Mouse (Mus musculus): ENCODE measurements around the gene Dclre1b. TPM values are rescaled to one million over a fixed set of nuclear protein-coding genes. Genes with fewer than 3 reads are reported as not detected.
A peak's percentile ranks its signal among the peaks of the same experiment; 100 is the strongest.
"Not testable (repeated sequence)": the region's sequence is repeated elsewhere in the genome, so short reads cannot be mapped to it uniquely, and the experiment has no call there.

Gene Dclre1b
- 25.6 and 32.4 TPM in 2 replicates for polyA plus RNA-seq (2016; fragmentation: Nextera tagmentation; extraction: Ambion mirVana)

DNA sequence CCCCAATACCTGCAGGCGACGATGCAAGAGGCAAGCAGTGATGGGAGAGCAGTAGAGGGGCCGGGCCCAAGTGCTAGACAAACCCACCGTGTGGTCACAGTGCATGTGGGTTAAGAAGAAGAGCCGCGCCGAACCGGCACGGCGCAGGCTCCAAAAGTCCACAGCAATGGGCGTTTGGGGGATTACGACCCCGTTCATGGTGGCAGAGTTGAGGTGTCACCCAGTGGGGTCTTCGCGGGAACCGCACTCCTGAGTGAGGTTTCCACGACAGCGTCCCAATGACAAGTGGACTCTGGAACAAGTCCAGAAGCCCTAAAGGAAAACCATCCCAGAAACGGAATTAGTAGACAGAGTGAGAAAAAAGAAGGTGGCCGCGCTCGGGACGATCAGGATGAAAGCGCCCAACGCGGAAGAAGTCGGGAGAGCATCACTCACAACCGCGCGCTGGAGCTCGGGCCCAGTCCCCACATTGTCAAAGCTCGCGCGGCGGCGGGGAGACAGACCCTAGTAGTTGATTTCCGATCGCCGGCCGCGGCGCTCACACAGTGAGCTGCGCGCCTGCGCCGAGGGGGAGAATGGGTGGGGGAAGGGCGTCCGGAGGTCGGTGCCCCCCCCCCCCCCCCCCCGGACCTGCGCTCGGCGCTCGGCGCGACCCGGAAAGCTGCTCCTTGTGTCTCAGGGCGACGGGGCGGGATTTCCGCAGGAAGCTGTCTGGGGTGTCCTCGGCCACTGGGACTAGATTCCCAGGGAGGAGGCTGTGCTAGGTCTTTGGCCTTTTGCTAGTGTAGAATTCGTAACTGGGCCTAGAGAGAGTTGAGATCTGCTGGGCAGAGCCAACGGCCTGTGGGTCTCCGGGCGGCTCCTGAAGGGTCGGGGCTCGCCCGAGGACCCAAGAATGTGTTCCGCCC lies at the start of gene Dclre1b, which contains the start of the genes Ap4b1 and Gm43064:
Gene Dclre1b, minus strand, starts transcription at position 554 of the 908 bp plus-strand sequence.
Gene Ap4b1, plus strand, starts transcription at position 630 of the 908 bp plus-strand sequence.
Gene Gm43064, plus strand, starts transcription at position 683 of the 908 bp plus-strand sequence.
- WGBS: under 1% methylated on average over 59 of the region's 70 CpGs

DNA sequence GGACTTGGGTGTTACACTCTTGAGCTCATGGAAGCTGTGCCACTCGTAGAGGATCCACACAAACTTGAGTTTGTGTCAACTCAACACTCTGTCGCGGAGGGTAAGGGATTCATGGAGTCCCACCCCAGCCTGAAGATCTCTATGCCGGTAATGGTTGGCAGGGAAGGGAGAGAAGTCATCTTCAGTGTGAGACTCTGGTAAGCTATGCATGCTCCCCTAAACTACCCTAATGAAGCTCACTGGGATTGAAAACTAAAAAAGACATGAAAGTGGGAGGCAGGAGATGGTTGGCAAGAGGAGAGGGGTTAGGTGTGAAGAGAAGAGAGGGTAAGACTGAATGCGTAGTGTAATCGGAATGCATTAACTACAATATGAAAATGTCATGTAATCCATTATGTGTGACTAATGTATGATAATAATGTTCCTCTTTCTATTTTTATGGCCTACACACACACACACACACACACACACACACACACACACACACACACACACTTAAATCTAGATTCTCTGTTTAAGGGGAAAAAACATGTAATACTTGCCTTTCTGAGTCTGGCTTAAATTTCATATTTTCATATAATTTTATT lies 48.8 kb upstream of the Dclre1b start:
- H3K36me3 ChIP-seq: no peaks in the 10 kb centered on the region
- no peaks in the 10 kb centered on the region for H3K27me3 ChIP-seq
- H3K9me3 ChIP-seq: no peaks in the 10 kb centered on the region
- no peaks in the 10 kb centered on the region for H3K4me1 ChIP-seq
- no peak for ATAC-seq (ENCODE audit: low FRiP score, low read depth)
- no peak overlapping the region for H3K9ac ChIP-seq (replicated peaks)
- no peak overlapping the region for H3K27ac ChIP-seq (replicated peaks)
- H3K4me2 ChIP-seq (replicated peaks): no peak overlapping the region
- WGBS: 91% methylated on average over 6 of the region's 6 CpGs
- H3K4me3 ChIP-seq: no peak overlapping the region

More for the DNA sequence above, at the start of gene Dclre1b, which contains the start of the genes Ap4b1 and Gm43064:
- H3K36me3 ChIP-seq: peaks cover 21% of the 10 kb centered on the region
- peak; percentile 98 for ATAC-seq (ENCODE audit: low FRiP score, low read depth)
- peak within 1 kb of the TSS; percentile 83 for H3K4me3 ChIP-seq
- peaks cover 20% of the 10 kb centered on the region for H3K4me1 ChIP-seq
- H3K9me3 ChIP-seq: no peaks in the 10 kb centered on the region
- H3K27me3 ChIP-seq: no peaks in the 10 kb centered on the region
- peak within 1 kb of the TSS; percentile 88 for H3K27ac ChIP-seq (replicated peaks)
- peak within 1 kb of the TSS; percentile 77 for H3K4me2 ChIP-seq (replicated peaks)
- H3K9ac ChIP-seq (replicated peaks): peak within 1 kb of the TSS; percentile 76

DNA sequence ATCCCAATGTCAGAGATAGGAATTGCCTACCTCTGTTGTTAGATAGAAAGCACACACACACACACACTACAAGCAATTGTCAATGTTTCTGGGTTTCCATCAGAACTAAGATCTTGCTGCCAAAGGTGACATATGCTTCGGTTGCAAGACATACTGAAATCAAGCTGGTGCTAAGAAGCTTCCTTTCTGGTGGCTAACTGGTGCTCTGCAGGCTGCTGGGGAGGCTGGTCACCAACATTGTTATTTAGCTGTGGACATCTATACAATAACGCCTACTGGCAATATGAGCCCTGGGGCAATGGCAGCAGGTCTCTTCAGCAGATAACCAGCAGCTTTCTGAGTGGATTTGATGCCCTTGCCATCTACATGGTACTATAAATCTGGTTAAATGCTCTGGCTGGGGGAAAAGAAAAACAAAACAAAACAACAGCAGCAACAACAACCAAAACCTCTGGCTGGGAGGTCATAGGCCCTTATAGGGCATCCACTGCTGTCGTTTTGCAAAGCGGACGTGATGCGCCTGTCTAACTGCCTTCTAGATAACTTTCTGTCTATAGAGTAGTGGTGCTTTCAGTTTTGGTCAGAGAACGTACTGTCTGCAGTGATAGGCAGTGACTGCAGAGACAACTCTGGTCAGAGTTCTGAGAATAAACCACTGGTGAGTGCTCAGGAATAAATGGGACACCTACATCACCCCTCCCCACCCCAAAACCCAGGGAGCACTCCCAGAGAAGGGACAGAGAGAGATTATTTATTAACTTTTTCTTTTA lies 48.0 kb upstream of the Dclre1b start:
- Histone ChIP-seq H3K27ac (replicated peaks) (no peak overlapping the region), H3K4me1 (no peaks in the 10 kb centered on the region), H3K9ac (replicated peaks) (no peak overlapping the region), H3K27me3 (no peaks in the 10 kb centered on the region), H3K9me3 (no peaks in the 10 kb centered on the region), H3K36me3 (no peaks in the 10 kb centered on the region), H3K4me3 (no peak overlapping the region), H3K4me2 (replicated peaks) (no peak overlapping the region)
- no peak for ATAC-seq (ENCODE audit: low FRiP score, low read depth)
- WGBS: 89% methylated on average over 7 of the region's 7 CpGs

DNA sequence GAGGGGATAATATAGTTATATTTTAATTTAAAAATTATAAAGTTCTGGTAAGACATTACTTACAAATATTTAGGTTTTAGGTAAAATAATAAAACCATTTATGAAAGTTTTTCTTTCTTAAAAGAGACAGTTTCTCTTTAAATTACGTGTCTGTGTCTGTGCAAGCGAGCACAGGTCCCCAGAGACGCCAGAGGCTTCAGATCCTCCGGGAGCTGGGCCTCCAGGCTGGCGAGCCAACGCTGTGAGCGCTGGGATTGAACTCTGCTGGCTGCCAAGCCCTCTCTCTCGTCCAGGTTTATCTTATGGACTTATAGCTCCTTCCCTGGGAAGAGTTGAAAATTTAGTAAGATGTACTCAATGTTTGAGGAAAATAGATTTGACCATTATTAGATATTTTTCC lies 44.6 kb upstream of the Dclre1b start:
- WGBS: 73% methylated on average over 8 of the region's 8 CpGs
- Histone ChIP-seq H3K9ac (replicated peaks) (no peak overlapping the region), H3K27me3 (no peaks in the 10 kb centered on the region), H3K36me3 (no peaks in the 10 kb centered on the region), H3K4me1 (no peaks in the 10 kb centered on the region), H3K4me3 (no peak overlapping the region), H3K9me3 (no peaks in the 10 kb centered on the region), H3K4me2 (replicated peaks) (no peak overlapping the region), H3K27ac (replicated peaks) (no peak overlapping the region)
- ATAC-seq (ENCODE audit: low FRiP score, low read depth): no peak

- H3K4me2 ChIP-seq (replicated peaks): no peak overlapping the region
- no peak for ATAC-seq (ENCODE audit: low FRiP score, low read depth)
- 73% methylated on average over 3 of the region's 3 CpGs for WGBS
- H3K9ac ChIP-seq (replicated peaks): no peak overlapping the region
- H3K4me1 ChIP-seq: no peaks in the 10 kb centered on the region
- H3K27ac ChIP-seq (replicated peaks): no peak overlapping the region
- H3K4me3 ChIP-seq: no peak overlapping the region
- H3K36me3 ChIP-seq: no peaks in the 10 kb centered on the region
- H3K9me3 ChIP-seq: no peaks in the 10 kb centered on the region
- no peaks in the 10 kb centered on the region for H3K27me3 ChIP-seq
These were observed 43.5 kb upstream of the Dclre1b start for GRCm38 (mm10) chr3:103852565-103853299.

- Histone ChIP-seq H3K9ac (replicated peaks) (no peak overlapping the region), H3K36me3 (no peaks in the 10 kb centered on the region), H3K27me3 (no peaks in the 10 kb centered on the region), H3K27ac (replicated peaks) (no peak overlapping the region), H3K9me3 (no peaks in the 10 kb centered on the region), H3K4me2 (replicated peaks) (no peak overlapping the region), H3K4me3 (no peak overlapping the region), H3K4me1 (no peaks in the 10 kb centered on the region)
- no peak for ATAC-seq (ENCODE audit: low FRiP score, low read depth)
- WGBS: 86% methylated on average over 8 of the region's 8 CpGs
These were observed 42.6 kb upstream of the Dclre1b start for GRCm38 (mm10) chr3:103851882-103852281.

DNA sequence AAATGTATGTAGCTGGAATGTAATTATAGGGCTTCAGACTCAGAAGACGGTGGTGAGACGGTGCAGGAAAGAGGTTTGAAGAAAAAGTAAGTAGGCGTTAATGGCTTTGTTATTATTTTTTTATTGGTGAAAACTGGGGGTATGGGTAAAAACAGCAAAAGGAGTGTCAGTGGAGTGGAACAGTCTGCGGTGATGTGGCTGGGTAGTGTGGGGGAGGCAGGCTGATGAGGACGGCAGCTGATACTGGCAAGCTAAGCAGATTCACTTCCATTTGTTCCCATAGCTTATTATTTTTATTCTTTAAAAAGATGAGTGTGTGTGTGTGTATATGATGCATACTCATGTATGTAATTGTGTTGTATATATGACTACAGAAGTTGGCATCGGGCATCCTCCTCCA lies 42.2 kb upstream of the Dclre1b start:
- 94% methylated on average over 6 of the region's 6 CpGs for WGBS
- no peak overlapping the region for H3K4me3 ChIP-seq
- ATAC-seq (ENCODE audit: low FRiP score, low read depth): no peak

DNA sequence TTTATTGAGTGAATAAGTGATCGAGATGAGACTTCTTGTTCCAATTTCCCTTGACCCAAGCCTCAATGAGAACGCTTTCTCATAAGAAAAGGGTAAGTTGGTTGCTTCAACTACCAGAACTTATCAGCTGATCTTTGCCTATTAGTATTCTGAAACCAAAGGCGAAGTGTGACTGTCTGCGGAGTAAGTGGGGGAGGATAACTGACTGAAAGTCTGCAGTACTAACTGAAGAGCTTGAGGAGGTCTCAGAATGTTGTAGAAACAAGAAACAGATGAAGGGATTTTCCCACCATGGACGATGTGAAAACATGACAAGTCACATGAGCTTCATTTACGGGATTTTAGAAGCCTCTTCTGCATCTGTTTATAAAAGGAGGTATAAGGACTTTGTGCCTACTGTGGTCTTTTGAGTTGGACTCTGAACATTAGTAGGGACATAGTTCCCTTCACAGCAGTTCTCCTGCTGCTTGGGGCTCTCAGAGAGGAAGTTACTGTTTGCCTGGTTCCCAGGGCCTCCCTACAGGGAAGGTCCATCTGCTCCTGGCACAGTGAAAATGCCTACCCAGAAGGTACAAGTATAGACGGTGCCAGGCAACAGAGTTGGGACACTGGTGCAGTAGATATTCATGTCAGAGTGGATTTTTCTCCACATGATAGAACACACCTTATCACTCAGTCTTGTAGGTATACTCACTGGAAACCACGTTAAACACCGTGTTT lies 41.6 kb upstream of the Dclre1b start:
- Histone ChIP-seq H3K4me3 (no peak overlapping the region), H3K4me2 (replicated peaks) (no peak overlapping the region), H3K27me3 (no peaks in the 10 kb centered on the region), H3K36me3 (no peaks in the 10 kb centered on the region), H3K4me1 (no peaks in the 10 kb centered on the region), H3K9ac (replicated peaks) (no peak overlapping the region), H3K9me3 (no peaks in the 10 kb centered on the region), H3K27ac (replicated peaks) (no peak overlapping the region)
- no peak for ATAC-seq (ENCODE audit: low FRiP score, low read depth)
- WGBS: 85% methylated on average over 9 of the region's 9 CpGs

More for the DNA sequence above, 42.2 kb upstream of the Dclre1b start:
- Histone ChIP-seq H3K9ac (replicated peaks) (no peak overlapping the region), H3K27me3 (no peaks in the 10 kb centered on the region), H3K4me1 (no peaks in the 10 kb centered on the region), H3K9me3 (no peaks in the 10 kb centered on the region), H3K36me3 (no peaks in the 10 kb centered on the region), H3K27ac (replicated peaks) (no peak overlapping the region), H3K4me2 (replicated peaks) (no peak overlapping the region)

GRCm38 (mm10) chr3:103840946-103841345 lies 31.7 kb upstream of the Dclre1b start:
- not testable (repeated sequence) for H3K4me2 ChIP-seq (replicated peaks); H3K27me3 ChIP-seq; H3K4me1 ChIP-seq; H3K9ac ChIP-seq (replicated peaks); H3K27ac ChIP-seq (replicated peaks); H3K36me3 ChIP-seq; H3K4me3 ChIP-seq; ATAC-seq (ENCODE audit: low FRiP score, low read depth); H3K9me3 ChIP-seq
- 92% methylated on average over 7 of the region's 7 CpGs for WGBS

GRCm38 (mm10) chr3:103840195-103840594 lies 31.0 kb upstream of the Dclre1b start:
- WGBS: 81% methylated on average over 3 of the region's 3 CpGs
- not testable (repeated sequence) for H3K36me3 ChIP-seq; H3K4me2 ChIP-seq (replicated peaks); H3K9me3 ChIP-seq; ATAC-seq (ENCODE audit: low FRiP score, low read depth); H3K4me1 ChIP-seq; H3K27ac ChIP-seq (replicated peaks); H3K9ac ChIP-seq (replicated peaks); H3K4me3 ChIP-seq; H3K27me3 ChIP-seq

- Histone ChIP-seq H3K27me3 (no peaks in the 10 kb centered on the region), H3K4me2 (replicated peaks) (no peak overlapping the region), H3K4me1 (no peaks in the 10 kb centered on the region), H3K27ac (replicated peaks) (no peak overlapping the region), H3K9ac (replicated peaks) (no peak overlapping the region), H3K36me3 (no peaks in the 10 kb centered on the region), H3K4me3 (no peak overlapping the region), H3K9me3 (no peaks in the 10 kb centered on the region)
- ATAC-seq (ENCODE audit: low FRiP score, low read depth): no peak
- 93% methylated on average over 6 of the region's 6 CpGs for WGBS
These were observed 30.5 kb upstream of the Dclre1b start for GRCm38 (mm10) chr3:103839711-103840110.

All from midbrain, embryonic 12.5 days (tissue).